Mouse (Mus musculus): ENCODE results near the gene Slc36a2. TPM values are rescaled to one million over a fixed set of nuclear protein-coding genes. Genes with fewer than 3 reads are reported as not detected.

Gene Slc36a2
- polyA plus RNA-seq, 1 experiment from 2014 or later, result not detected

- no peak overlapping the region for H3K4me3 ChIP-seq
- ATAC-seq (ENCODE audit: low FRiP score, low read depth), result no peak
Observed at GRCm38 (mm10) chr11:55147423-55147822, 37.5 kb downstream of the Slc36a2 start.

GRCm38 (mm10) chr11:55146855-55147254 is 38.0 kb downstream of the Slc36a2 start:
- no peaks in the 10 kb centered on the region for H3K9me3 ChIP-seq
- no peaks in the 10 kb centered on the region for H3K4me1 ChIP-seq
- no peak overlapping the region for H3K4me2 ChIP-seq (replicated peaks)
- H3K4me3 ChIP-seq, result no peak overlapping the region
- 36% methylated on average over 1 of the region's 1 CpGs for WGBS
- no peaks in the 10 kb centered on the region for H3K27me3 ChIP-seq
- H3K36me3 ChIP-seq, result no peaks in the 10 kb centered on the region
- ATAC-seq (ENCODE audit: low FRiP score, low read depth), result no peak
- no peak overlapping the region for H3K27ac ChIP-seq (replicated peaks)
- H3K9ac ChIP-seq (replicated peaks), result no peak overlapping the region

More at GRCm38 (mm10) chr11:55147423-55147822, 37.5 kb downstream of the Slc36a2 start:
- H3K27ac ChIP-seq (replicated peaks), result no peak overlapping the region
- H3K9me3 ChIP-seq, result no peaks in the 10 kb centered on the region
- no peaks in the 10 kb centered on the region for H3K36me3 ChIP-seq
- WGBS, result 49% methylated on average over 6 of the region's 6 CpGs
- H3K4me1 ChIP-seq, result no peaks in the 10 kb centered on the region
- H3K27me3 ChIP-seq, result no peaks in the 10 kb centered on the region
- H3K4me2 ChIP-seq (replicated peaks), result no peak overlapping the region
- H3K9ac ChIP-seq (replicated peaks), result no peak overlapping the region

- no peak overlapping the region for H3K4me2 ChIP-seq (replicated peaks)
- no peak overlapping the region for H3K4me3 ChIP-seq
- no peak overlapping the region for H3K27ac ChIP-seq (replicated peaks)
- H3K9me3 ChIP-seq, result no peaks in the 10 kb centered on the region
- H3K36me3 ChIP-seq, result no peaks in the 10 kb centered on the region
- no peaks in the 10 kb centered on the region for H3K27me3 ChIP-seq
- no peak overlapping the region for H3K9ac ChIP-seq (replicated peaks)
- no peaks in the 10 kb centered on the region for H3K4me1 ChIP-seq
- 86% methylated on average over 5 of the region's 5 CpGs for WGBS
- ATAC-seq (ENCODE audit: low FRiP score, low read depth), result no peak
Observed at GRCm38 (mm10) chr11:55144011-55144410, 40.9 kb downstream of the Slc36a2 start.

- 85% methylated on average over 4 of the region's 4 CpGs for WGBS
- ATAC-seq (ENCODE audit: low FRiP score, low read depth), result no peak
- Histone ChIP-seq H3K27ac (replicated peaks) (no peak overlapping the region), H3K27me3 (no peaks in the 10 kb centered on the region), H3K36me3 (no peaks in the 10 kb centered on the region), H3K9me3 (no peaks in the 10 kb centered on the region), H3K4me1 (no peaks in the 10 kb centered on the region), H3K4me2 (replicated peaks) (no peak overlapping the region), H3K4me3 (no peak overlapping the region), H3K9ac (replicated peaks) (no peak overlapping the region)
Observed at GRCm38 (mm10) chr11:55141502-55141901, 43.4 kb downstream of the Slc36a2 start.

- Histone ChIP-seq H3K9me3 (no peaks in the 10 kb centered on the region), H3K4me1 (no peaks in the 10 kb centered on the region), H3K4me3 (no peak overlapping the region), H3K9ac (replicated peaks) (no peak overlapping the region), H3K27me3 (no peaks in the 10 kb centered on the region), H3K36me3 (no peaks in the 10 kb centered on the region), H3K4me2 (replicated peaks) (no peak overlapping the region), H3K27ac (replicated peaks) (no peak overlapping the region)
- ATAC-seq (ENCODE audit: low FRiP score, low read depth), result no peak
Observed at GRCm38 (mm10) chr11:55137646-55138045, 47.2 kb downstream of the Slc36a2 start.

GRCm38 (mm10) chr11:55136770-55137547 is 47.9 kb downstream of the Slc36a2 start:
- 90% methylated on average over 15 of the region's 15 CpGs for WGBS
- Histone ChIP-seq H3K36me3 (no peaks in the 10 kb centered on the region), H3K4me1 (no peaks in the 10 kb centered on the region), H3K9ac (replicated peaks) (no peak overlapping the region), H3K9me3 (no peaks in the 10 kb centered on the region), H3K27ac (replicated peaks) (no peak overlapping the region), H3K4me3 (no peak overlapping the region), H3K4me2 (replicated peaks) (no peak overlapping the region), H3K27me3 (no peaks in the 10 kb centered on the region)
- ATAC-seq (ENCODE audit: low FRiP score, low read depth), result no peak

GRCm38 (mm10) chr11:55134871-55135270 is 50.0 kb downstream of the Slc36a2 start:
- no peak overlapping the region for H3K27ac ChIP-seq (replicated peaks)
- no peaks in the 10 kb centered on the region for H3K9me3 ChIP-seq
- H3K4me1 ChIP-seq, result no peaks in the 10 kb centered on the region
- WGBS, result 90% methylated on average over 5 of the region's 5 CpGs
- no peak overlapping the region for H3K4me3 ChIP-seq
- no peak for ATAC-seq (ENCODE audit: low FRiP score, low read depth)
- no peaks in the 10 kb centered on the region for H3K36me3 ChIP-seq
- no peak overlapping the region for H3K9ac ChIP-seq (replicated peaks)
- H3K27me3 ChIP-seq, result no peaks in the 10 kb centered on the region
- no peak overlapping the region for H3K4me2 ChIP-seq (replicated peaks)

- Histone ChIP-seq H3K9ac (replicated peaks) (no peak overlapping the region), H3K9me3 (no peaks in the 10 kb centered on the region), H3K27ac (replicated peaks) (no peak overlapping the region), H3K4me3 (no peak overlapping the region), H3K27me3 (no peaks in the 10 kb centered on the region), H3K36me3 (no peaks in the 10 kb centered on the region), H3K4me1 (no peaks in the 10 kb centered on the region), H3K4me2 (replicated peaks) (no peak overlapping the region)
- ATAC-seq (ENCODE audit: low FRiP score, low read depth), result no peak
- WGBS, result 93% methylated on average over 1 of the region's 1 CpGs
Observed at GRCm38 (mm10) chr11:55134407-55134806, 50.5 kb downstream of the Slc36a2 start.

- ATAC-seq (ENCODE audit: low FRiP score, low read depth), result no peak
- Histone ChIP-seq H3K9ac (replicated peaks) (no peak overlapping the region), H3K27ac (replicated peaks) (no peak overlapping the region), H3K4me2 (replicated peaks) (no peak overlapping the region), H3K36me3 (no peaks in the 10 kb centered on the region), H3K9me3 (no peaks in the 10 kb centered on the region), H3K4me1 (no peaks in the 10 kb centered on the region), H3K4me3 (no peak overlapping the region), H3K27me3 (no peaks in the 10 kb centered on the region)
- 85% methylated on average over 1 of the region's 1 CpGs for WGBS
Observed at GRCm38 (mm10) chr11:55133204-55133603, 51.7 kb downstream of the Slc36a2 start.

- H3K27me3 ChIP-seq, result no peaks in the 10 kb centered on the region
- H3K4me1 ChIP-seq, result no peaks in the 10 kb centered on the region
- ATAC-seq (ENCODE audit: low FRiP score, low read depth), result no peak
- H3K9me3 ChIP-seq, result no peaks in the 10 kb centered on the region
- 83% methylated on average over 1 of the region's 1 CpGs for WGBS
- H3K27ac ChIP-seq (replicated peaks), result no peak overlapping the region
- no peaks in the 10 kb centered on the region for H3K36me3 ChIP-seq
- no peak overlapping the region for H3K4me2 ChIP-seq (replicated peaks)
- no peak overlapping the region for H3K4me3 ChIP-seq
- no peak overlapping the region for H3K9ac ChIP-seq (replicated peaks)
Observed at GRCm38 (mm10) chr11:55131946-55132345, 52.9 kb downstream of the Slc36a2 start.

GRCm38 (mm10) chr11:55131077-55131742 is 53.7 kb downstream of the Slc36a2 start:
- Histone ChIP-seq H3K27ac (replicated peaks) (no peak overlapping the region), H3K4me3 (no peak overlapping the region), H3K9ac (replicated peaks) (no peak overlapping the region), H3K4me2 (replicated peaks) (no peak overlapping the region), H3K36me3 (no peaks in the 10 kb centered on the region), H3K27me3 (no peaks in the 10 kb centered on the region), H3K9me3 (no peaks in the 10 kb centered on the region), H3K4me1 (no peaks in the 10 kb centered on the region)
- WGBS, result 84% methylated on average over 11 of the region's 11 CpGs
- no peak for ATAC-seq (ENCODE audit: low FRiP score, low read depth)

- Histone ChIP-seq H3K9me3 (no peaks in the 10 kb centered on the region), H3K27me3 (no peaks in the 10 kb centered on the region), H3K9ac (replicated peaks) (no peak overlapping the region), H3K4me3 (no peak overlapping the region), H3K27ac (replicated peaks) (no peak overlapping the region), H3K4me1 (no peaks in the 10 kb centered on the region), H3K36me3 (no peaks in the 10 kb centered on the region), H3K4me2 (replicated peaks) (no peak overlapping the region)
- 81% methylated on average over 3 of the region's 3 CpGs for WGBS
- no peak for ATAC-seq (ENCODE audit: low FRiP score, low read depth)
Observed at GRCm38 (mm10) chr11:55128411-55128810, 56.5 kb downstream of the Slc36a2 start.
